Mouse (Mus musculus): ENCODE results near the gene Tyro3.

- TF ChIP-seq ZC3H11A (IDR thresholded peaks at IDR 0.05; ENCODE audit: borderline replicate concordance, low read depth, low read length) (no peak), HCFC1 (IDR thresholded peaks at IDR 0.05; ENCODE audit: borderline replicate concordance, insufficient read depth, low read length) (no peak), MAFK (IDR thresholded peaks at IDR 0.05; ENCODE audit: insufficient read depth, low read depth, low read length) (no peak)
Observed at GRCm38 (mm10) chr2:119803618-119804274, 6.2 kb downstream of the Tyro3 start.

All from ES-E14 (cell line).